Mouse (Mus musculus): ENCODE results near the gene Tlk1.

Tlk1 gene

GRCm38 (mm10) chr2:70825371-70826051, at the start of gene Tlk1:
Tlk1 (minus strand) TSS chr2:70825728.
- DNase-seq, result peak; percentile 79

- DNase-seq, result no peak
Measured at GRCm38 (mm10) chr2:70875129-70875528, 49.6 kb upstream of the Tlk1 start.

- DNase-seq, result no peak
Measured at GRCm38 (mm10) chr2:70873168-70873567, 47.6 kb upstream of the Tlk1 start.

- DNase-seq, result no peak
Measured at GRCm38 (mm10) chr2:70871466-70872022, 46.0 kb upstream of the Tlk1 start.

GRCm38 (mm10) chr2:70870819-70871218, 45.3 kb upstream of the Tlk1 start:
- no peak for DNase-seq

GRCm38 (mm10) chr2:70869116-70869515, 43.6 kb upstream of the Tlk1 start:
- DNase-seq, result no peak

- DNase-seq, result peak; percentile 30
Measured at GRCm38 (mm10) chr2:70867231-70867630, 41.7 kb upstream of the Tlk1 start.

GRCm38 (mm10) chr2:70862881-70863280, 37.4 kb upstream of the Tlk1 start:
- DNase-seq, result no peak

- no peak for DNase-seq
Measured at GRCm38 (mm10) chr2:70859740-70860139, 34.2 kb upstream of the Tlk1 start.

GRCm38 (mm10) chr2:70856971-70857370, 31.4 kb upstream of the Tlk1 start:
- DNase-seq, result no peak

GRCm38 (mm10) chr2:70854231-70854888, 28.8 kb upstream of the Tlk1 start:
- no peak for DNase-seq

- no peak for DNase-seq
Measured at GRCm38 (mm10) chr2:70853329-70853728, 27.8 kb upstream of the Tlk1 start.

- no peak for DNase-seq
Measured at GRCm38 (mm10) chr2:70852796-70853221, 27.3 kb upstream of the Tlk1 start.

GRCm38 (mm10) chr2:70852186-70852795, 26.8 kb upstream of the Tlk1 start:
- no peak for DNase-seq

GRCm38 (mm10) chr2:70845871-70846270, 20.3 kb upstream of the Tlk1 start:
- no peak for DNase-seq

GRCm38 (mm10) chr2:70844694-70845395, 19.3 kb upstream of the Tlk1 start:
- DNase-seq, result no peak

- peak; percentile 13 for DNase-seq
Measured at GRCm38 (mm10) chr2:70842049-70842618, 16.6 kb upstream of the Tlk1 start.

GRCm38 (mm10) chr2:70838536-70839216, 13.1 kb upstream of the Tlk1 start:
- peak; percentile 30 for DNase-seq

- no peak for DNase-seq
Measured at GRCm38 (mm10) chr2:70836306-70836651, 10.8 kb upstream of the Tlk1 start.

- no peak for DNase-seq
Measured at GRCm38 (mm10) chr2:70835641-70836305, 10.2 kb upstream of the Tlk1 start.

- DNase-seq, result no peak
Measured at GRCm38 (mm10) chr2:70835209-70835608, 9.7 kb upstream of the Tlk1 start.

GRCm38 (mm10) chr2:70833261-70833660, 7.7 kb upstream of the Tlk1 start:
- DNase-seq, result no peak
